Mouse (Mus musculus) heart, embryonic 13.5 days (tissue): ENCODE data around the gene Taf10. TPM values are rescaled to one million over a fixed set of nuclear protein-coding genes. Genes with fewer than 3 reads are reported as not detected.

Source experiments
- ATAC-seq: fragments of 200-750 bp; cut with Nextera tagmentation; 2 replicates; pipeline ENCODE4 v1.8.0; 2017; ENCODE audit warnings: moderate TSS enrichment; ENCODE audit not compliant: insufficient number of reproducible peaks, low FRiP score, low TSS enrichment; ENCODE audit errors: extremely low read depth
- H3K27ac ChIP-seq: fragments of 300-500 bp; sonication (generic); replicated peaks from 2 replicates; pipeline ENCODE4 v1.5.1; 2015; ENCODE audit warnings: moderate library complexity, mild to moderate bottlenecking, inconsistent platforms
- H3K27me3 ChIP-seq: fragments of 300-500 bp; sonication (generic); replicated peaks from 2 replicates; pipeline ENCODE4 v1.6.1; 2015; ENCODE audit warnings: mild to moderate bottlenecking, inconsistent platforms
- H3K36me3 ChIP-seq: fragments of 300-500 bp; sonication (generic); 2 replicates; pipeline ENCODE4 v1.6.1; 2015; ENCODE audit warnings: mild to moderate bottlenecking, inconsistent platforms
- H3K4me1 ChIP-seq: fragments of 300-500 bp; sonication (generic); 2 replicates; pipeline ENCODE4 v1.6.1; 2015; ENCODE audit warnings: inconsistent platforms
- H3K4me2 ChIP-seq: fragments of 300-500 bp; sonication (generic); 2 replicates; pipeline ENCODE4 v1.6.1; 2015; ENCODE audit warnings: inconsistent platforms, mild to moderate bottlenecking, moderate library complexity
- H3K4me3 ChIP-seq: fragments of 300-500 bp; sonication (generic); 2 replicates; pipeline ENCODE4 v1.5.1; 2015; ENCODE audit warnings: moderate library complexity, mild to moderate bottlenecking, inconsistent platforms
- H3K9ac ChIP-seq: fragments of 300-500 bp; sonication (generic); 2 replicates; pipeline ENCODE4 v1.6.1; 2015; ENCODE audit warnings: inconsistent platforms, mild to moderate bottlenecking, moderate library complexity
- H3K9me3 ChIP-seq: fragments of 300-500 bp; sonication (generic); 2 replicates; pipeline ENCODE4 v1.6.1; 2016; ENCODE audit warnings: inconsistent platforms
- WGBS: fragments of 180-500 bp; shearing (Covaris S2); methylation state at CpG from one replicate; pipeline ENCODE4 v1.1.7; 2015; ENCODE audit warnings: mixed read lengths; 5-methylcytosine and 5-hydroxymethylcytosine counted together
- polyA plus RNA-seq: library from polyadenylated mRNA; unstranded; fragments of >200 nt; fragmentation: Nextera tagmentation; extraction: Ambion mirVana; gene quantifications from 2 replicates; pipeline ENCODE4 v1.2.1, GENCODE M21; 2015

The Taf10 gene
- polyA plus RNA-seq = 120 and 134 TPM in 2 replicates

DNA sequence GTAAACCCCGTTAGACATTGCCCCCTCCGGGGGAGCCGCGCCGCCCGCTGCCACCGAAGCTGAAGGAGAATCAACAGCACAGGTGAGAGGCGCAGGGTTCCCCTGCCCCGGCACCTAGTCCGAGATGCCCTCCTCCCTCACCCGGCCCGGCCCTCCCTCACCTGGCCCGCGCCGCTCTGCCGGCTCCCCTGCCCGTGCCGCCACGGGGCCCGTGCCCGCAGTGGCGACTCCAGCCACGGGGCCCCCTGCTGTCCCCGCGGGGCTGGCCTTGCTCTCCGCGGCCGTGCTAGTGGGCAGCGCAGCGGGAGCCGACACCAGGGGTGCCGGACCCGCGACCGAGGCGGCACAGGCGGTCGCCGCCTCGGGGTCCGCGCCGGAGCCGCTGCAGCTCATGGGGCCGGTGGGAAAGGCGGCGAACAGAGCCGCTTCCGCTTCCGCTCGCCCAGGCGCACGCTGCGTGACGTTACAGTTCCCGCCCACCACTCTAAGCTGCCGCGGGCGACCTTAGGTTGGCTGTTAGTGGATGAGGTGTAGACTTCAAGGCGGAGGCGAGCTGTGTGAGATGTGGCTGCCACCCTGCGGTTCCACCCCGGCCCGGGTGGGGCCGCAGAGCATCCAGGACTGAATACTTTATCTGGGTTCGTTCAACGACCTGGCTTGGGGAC is at the start of gene Taf10:
Gene Taf10 (minus strand): TSS at position 436 of the 665 bp plus-strand sequence.
- under 1% methylated on average over 61 of the region's 67 CpGs for WGBS
- H3K9ac ChIP-seq = peak within 1 kb of the TSS; percentile 98
- H3K27ac ChIP-seq = peak within 1 kb of the TSS; percentile 83
- H3K36me3 ChIP-seq = peaks cover 71% of the 10 kb centered on the region
- H3K27me3 ChIP-seq = no peaks in the 10 kb centered on the region
- peak within 1 kb of the TSS; percentile 92 for H3K4me3 ChIP-seq
- peak; percentile 86 for ATAC-seq
- no peaks in the 10 kb centered on the region for H3K9me3 ChIP-seq
- H3K4me1 ChIP-seq = peaks cover 26% of the 10 kb centered on the region
- peak within 1 kb of the TSS; percentile 85 for H3K4me2 ChIP-seq

DNA sequence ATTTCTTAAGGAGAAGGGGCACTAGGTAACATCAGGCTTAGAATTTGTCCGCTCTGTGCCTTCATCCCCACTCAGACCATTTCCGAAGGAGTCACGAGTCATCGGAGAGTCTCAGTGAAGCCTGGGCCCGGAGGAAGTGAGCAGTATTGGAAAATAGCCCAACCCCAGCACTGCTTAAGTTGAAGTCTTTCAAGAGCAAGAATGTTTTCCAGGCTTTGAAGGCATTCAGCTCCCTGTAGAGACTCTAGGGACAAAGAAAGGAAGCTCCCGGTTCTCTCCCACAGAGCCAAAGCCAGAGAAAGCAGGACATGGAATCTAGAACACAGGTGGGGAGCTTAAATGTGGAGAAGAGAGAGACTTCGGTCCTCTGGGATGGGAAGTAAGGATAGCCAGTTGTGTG is 49.5 kb upstream of the Taf10 start:
- Histone ChIP-seq H3K9ac (no peak overlapping the region), H3K4me2 (no peak overlapping the region), H3K9me3 (no peaks in the 10 kb centered on the region), H3K36me3 (no peaks in the 10 kb centered on the region), H3K27me3 (peaks cover 6% of the 10 kb centered on the region), H3K4me3 (no peak overlapping the region), H3K4me1 (no peaks in the 10 kb centered on the region), H3K27ac (no peak overlapping the region)
- ATAC-seq = no peak
- WGBS = 68% methylated on average over 7 of the region's 7 CpGs

- Histone ChIP-seq H3K27me3 (peaks cover 19% of the 10 kb centered on the region), H3K27ac (no peak overlapping the region), H3K9me3 (no peaks in the 10 kb centered on the region), H3K36me3 (no peaks in the 10 kb centered on the region), H3K4me3 (no peak overlapping the region), H3K4me1 (peaks cover 10% of the 10 kb centered on the region), H3K9ac (no peak overlapping the region), H3K4me2 (no peak overlapping the region)
- no peak for ATAC-seq
- 71% methylated on average over 1 of the region's 1 CpGs for WGBS
These were observed 47.0 kb upstream of the Taf10 start for GRCm38 (mm10) chr7:105791147-105791546.

DNA sequence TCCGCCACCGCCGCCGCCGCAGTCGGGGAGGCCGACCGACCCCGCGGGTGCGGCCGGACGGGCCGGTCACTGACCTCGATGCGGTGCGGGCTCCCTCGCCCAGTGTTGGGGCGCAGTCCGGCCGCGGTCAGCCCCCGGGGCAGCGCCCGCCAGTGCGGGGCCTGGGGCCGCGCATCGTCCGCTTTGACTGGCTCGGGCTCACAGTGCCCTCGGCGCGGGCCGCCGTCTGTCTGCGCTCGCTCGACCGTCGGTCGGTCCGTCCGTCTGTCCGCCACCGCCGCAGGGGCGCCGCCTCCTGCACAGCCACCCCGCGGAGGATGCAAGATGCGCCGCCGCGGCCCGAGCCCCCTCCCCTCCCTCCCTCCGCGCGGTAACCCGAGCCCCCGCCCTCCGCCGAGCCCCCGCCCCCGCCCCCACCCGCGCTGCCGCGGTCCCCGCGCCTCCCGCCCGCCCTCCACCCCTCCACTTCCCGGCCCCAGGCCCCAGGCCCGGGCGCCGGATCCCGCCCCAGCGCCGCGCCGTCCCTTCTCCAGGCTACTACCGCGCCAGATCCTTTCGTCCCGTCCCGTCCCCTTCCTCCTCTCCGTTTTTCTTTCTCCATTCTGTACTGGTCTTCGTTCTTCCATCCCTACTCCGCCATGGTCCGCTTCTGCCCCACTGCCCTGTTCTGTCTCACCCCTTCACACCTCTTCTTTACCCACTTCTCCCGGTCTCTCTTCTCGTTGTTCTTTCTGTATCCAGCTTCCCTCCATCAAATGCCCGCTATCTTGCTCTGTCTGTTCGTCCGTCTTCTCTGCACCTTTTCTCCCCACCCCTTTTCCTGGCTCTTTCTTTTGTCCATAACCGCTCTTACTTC is 43.4 kb upstream of the Taf10 start, which contains the start of gene Dchs1:
Gene Dchs1 (minus strand): TSS at position 370 of the 856 bp plus-strand sequence.
- Histone ChIP-seq H3K27ac (peak within 1 kb of the TSS; percentile 80), H3K9ac (peak within 1 kb of the TSS; percentile 92), H3K4me3 (peak within 1 kb of the TSS; percentile 79), H3K36me3 (peaks cover 10% of the 10 kb centered on the region), H3K9me3 (no peaks in the 10 kb centered on the region), H3K4me1 (peaks cover 39% of the 10 kb centered on the region), H3K4me2 (peak within 1 kb of the TSS; percentile 74), H3K27me3 (peaks cover 19% of the 10 kb centered on the region)
- ATAC-seq = peak; percentile 53; the same call in 1 of the 2 replicates
- WGBS = under 1% methylated on average over 44 of the region's 97 CpGs

DNA sequence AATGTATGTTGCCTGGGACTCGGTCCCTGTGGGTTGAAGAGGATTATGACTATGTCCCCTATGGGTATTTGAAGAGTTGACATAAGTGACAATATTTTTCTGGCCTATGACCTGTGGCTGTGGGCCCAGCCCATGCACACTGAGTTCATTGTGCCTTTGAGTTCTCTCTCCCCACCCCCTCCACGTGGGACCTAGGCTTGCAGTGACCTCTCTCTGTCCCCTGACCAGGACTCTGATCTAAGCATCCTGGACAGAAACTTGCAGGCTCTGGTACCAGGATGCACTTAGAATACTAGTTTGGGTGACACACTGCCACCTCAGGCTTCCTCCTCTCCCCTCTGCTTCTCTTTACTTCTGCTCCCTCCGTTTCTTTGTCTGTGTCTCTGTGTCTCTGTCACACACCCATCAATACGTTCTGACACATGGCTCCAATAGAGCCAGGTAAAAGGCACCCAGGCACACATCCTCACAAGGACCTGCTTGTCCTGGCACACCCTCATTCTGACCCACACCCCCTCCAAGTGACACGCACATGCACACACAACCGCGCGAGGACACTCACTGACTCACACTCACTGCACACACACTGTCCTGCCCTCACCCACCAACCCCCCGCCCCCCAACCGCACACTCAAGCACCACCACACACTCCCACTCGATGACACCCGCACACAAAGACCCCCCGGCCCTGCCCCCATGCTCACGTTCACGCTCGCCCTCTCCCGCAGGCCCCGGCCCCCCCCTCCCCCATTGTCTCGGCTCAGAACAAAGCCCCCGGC is 42.5 kb upstream of the Taf10 start:
- WGBS = 8% methylated on average over 20 of the region's 20 CpGs
- peaks cover 39% of the 10 kb centered on the region for H3K4me1 ChIP-seq
- H3K4me3 ChIP-seq = peak overlapping the region; percentile 79
- no peak for ATAC-seq
- peak overlapping the region; percentile 74 for H3K4me2 ChIP-seq
- H3K9me3 ChIP-seq = no peaks in the 10 kb centered on the region
- H3K36me3 ChIP-seq = peaks cover 17% of the 10 kb centered on the region
- H3K27ac ChIP-seq = peak overlapping the region; percentile 80
- H3K9ac ChIP-seq = peak overlapping the region; percentile 92
- H3K27me3 ChIP-seq = peaks cover 19% of the 10 kb centered on the region

GRCm38 (mm10) chr7:105784556-105784955 is 40.4 kb upstream of the Taf10 start:
- WGBS = 35% methylated on average over 4 of the region's 4 CpGs
- peaks cover 19% of the 10 kb centered on the region for H3K27me3 ChIP-seq
- H3K4me1 ChIP-seq = peaks cover 49% of the 10 kb centered on the region
- ATAC-seq = no peak
- no peaks in the 10 kb centered on the region for H3K9me3 ChIP-seq
- peak overlapping the region; percentile 31; the same call in 1 of the 2 replicates for H3K27ac ChIP-seq
- peak overlapping the region; percentile 41 for H3K4me2 ChIP-seq
- peak overlapping the region; percentile 4; the same call in 1 of the 2 replicates for H3K4me3 ChIP-seq
- peak overlapping the region; percentile 38; the same call in 1 of the 2 replicates for H3K9ac ChIP-seq
- peaks cover 35% of the 10 kb centered on the region for H3K36me3 ChIP-seq

DNA sequence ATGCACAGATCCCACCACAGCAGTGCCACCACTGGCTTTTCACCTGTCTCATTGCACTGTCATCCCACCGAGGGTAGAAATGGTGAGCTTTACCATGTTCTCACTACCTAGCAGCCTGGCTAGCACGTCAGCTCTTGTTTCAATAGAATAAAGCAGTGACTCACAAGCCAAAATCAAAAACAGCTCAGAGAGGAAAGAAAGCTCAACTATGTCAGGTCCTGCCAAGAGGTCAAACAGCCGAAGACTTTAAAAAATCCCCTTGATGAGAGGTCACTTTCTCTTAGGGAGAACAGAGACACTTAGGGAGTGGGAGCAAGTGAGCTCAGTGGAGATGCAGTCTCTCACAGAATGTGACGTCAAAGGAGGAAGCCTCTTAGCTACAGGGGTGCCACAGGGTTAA is 39.7 kb upstream of the Taf10 start:
- Histone ChIP-seq H3K4me2 (peak overlapping the region; percentile 41), H3K4me3 (no peak overlapping the region), H3K9ac (no peak overlapping the region), H3K36me3 (peaks cover 35% of the 10 kb centered on the region), H3K27ac (no peak overlapping the region), H3K9me3 (no peaks in the 10 kb centered on the region), H3K27me3 (peaks cover 14% of the 10 kb centered on the region), H3K4me1 (peaks cover 56% of the 10 kb centered on the region)
- WGBS = 51% methylated on average over 4 of the region's 4 CpGs
- ATAC-seq = no peak

DNA sequence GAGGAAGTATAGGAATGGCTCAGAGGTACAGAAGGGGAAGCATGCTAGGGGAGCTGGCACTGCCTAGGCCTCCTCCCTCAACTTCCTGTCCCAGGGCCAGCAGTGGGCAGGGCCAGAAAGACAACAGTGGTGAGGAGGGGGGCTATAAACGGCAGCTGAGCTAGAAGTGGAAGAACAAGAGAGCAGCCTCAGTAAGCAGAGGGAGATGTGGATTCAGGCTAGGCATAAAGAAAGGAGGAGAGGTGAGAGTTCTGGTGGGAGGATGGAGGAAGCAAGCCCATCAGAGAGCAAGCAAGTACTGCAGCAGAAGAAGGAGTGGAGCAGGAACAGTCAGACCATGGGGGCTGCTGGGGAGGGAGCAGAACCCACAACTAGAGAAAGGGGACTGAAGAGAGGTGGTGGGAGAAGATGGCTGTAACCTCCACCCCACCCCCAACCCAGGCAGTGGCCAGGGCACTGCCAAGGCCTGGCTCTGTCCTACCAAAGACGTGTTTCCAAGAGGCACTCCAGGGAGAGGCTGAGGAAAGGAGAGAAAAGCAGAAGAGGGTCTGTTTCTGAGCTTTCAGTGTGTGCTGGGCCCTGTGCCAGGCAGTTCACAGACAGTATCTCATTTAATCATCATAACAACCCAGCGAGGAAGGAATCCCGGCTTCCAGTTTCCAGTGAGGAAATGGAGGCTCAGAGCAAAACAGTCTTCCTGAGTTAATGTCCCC is 34.5 kb upstream of the Taf10 start:
- H3K4me1 ChIP-seq = peaks cover 67% of the 10 kb centered on the region
- H3K9me3 ChIP-seq = no peaks in the 10 kb centered on the region
- peak; percentile 49; the same call in 1 of the 2 replicates for ATAC-seq
- 24% methylated on average over 4 of the region's 4 CpGs for WGBS
- peak overlapping the region; percentile 64 for H3K9ac ChIP-seq
- H3K4me2 ChIP-seq = peak overlapping the region; percentile 56
- peaks cover 28% of the 10 kb centered on the region for H3K36me3 ChIP-seq
- H3K27me3 ChIP-seq = no peaks in the 10 kb centered on the region
- H3K27ac ChIP-seq = peak overlapping the region; percentile 93
- peak overlapping the region; percentile 13 for H3K4me3 ChIP-seq

DNA sequence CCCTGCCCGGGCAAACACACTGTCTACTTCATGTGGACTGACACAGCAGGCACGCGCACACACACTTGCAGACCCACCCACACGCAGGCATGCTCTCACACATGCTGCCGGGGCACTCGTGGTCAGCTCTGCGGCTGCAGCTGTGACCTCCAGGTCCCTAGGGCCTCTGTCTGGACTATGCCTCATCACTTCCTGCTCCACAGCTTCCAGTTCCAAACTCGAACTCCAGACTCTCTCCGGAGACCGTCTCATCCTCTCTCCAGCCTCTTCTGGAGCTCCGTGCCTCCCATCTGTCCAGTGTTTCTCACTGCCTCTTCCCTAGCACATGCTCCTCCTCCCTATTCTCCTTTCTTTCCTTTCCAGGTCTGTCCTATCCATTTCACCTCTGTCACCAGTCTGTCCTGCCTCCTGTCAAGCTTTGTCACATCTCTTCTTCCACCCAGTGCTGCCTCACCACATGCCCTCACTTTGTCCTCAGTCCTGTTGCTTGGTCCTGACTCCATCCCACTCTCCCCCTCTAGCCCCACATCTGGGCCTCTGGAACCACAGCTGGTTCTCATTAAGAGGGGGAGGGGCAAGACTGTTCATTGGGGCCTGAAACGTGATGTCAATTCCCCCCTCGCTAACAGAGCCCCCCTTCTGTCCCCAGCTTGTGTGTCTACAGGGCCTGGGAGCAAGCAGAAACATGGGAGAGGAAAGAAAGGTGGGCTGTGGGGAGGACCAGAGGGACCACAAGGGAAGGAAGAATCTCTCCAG is 33.8 kb upstream of the Taf10 start:
- ATAC-seq = peak; percentile 60; the same call in 1 of the 2 replicates
- no peaks in the 10 kb centered on the region for H3K9me3 ChIP-seq
- H3K27ac ChIP-seq = peak overlapping the region; percentile 93
- peak overlapping the region; percentile 56 for H3K4me2 ChIP-seq
- no peaks in the 10 kb centered on the region for H3K27me3 ChIP-seq
- peak overlapping the region; percentile 13 for H3K4me3 ChIP-seq
- H3K36me3 ChIP-seq = peaks cover 29% of the 10 kb centered on the region
- peak overlapping the region; percentile 64 for H3K9ac ChIP-seq
- peaks cover 66% of the 10 kb centered on the region for H3K4me1 ChIP-seq
- 38% methylated on average over 13 of the region's 13 CpGs for WGBS

DNA sequence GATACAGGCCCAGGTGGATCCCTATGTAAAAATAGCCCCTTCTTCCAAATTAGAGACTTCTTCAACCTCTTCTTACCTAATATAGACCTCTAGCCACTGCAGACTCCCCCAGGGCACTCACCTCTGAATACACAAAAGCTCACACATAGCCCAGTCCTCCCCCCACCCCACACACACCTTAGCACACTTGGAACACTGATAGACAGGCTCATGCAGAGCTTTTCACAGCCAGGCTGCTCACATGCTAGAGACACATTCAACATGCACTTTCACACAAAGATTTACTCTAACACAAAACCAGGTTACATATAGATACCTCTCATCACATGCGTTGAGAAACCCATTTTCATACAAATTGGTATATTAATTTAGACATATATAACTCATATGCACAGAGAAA is 33.2 kb upstream of the Taf10 start:
- Histone ChIP-seq H3K27ac (peak overlapping the region; percentile 93), H3K9me3 (no peaks in the 10 kb centered on the region), H3K4me2 (peak overlapping the region; percentile 56), H3K36me3 (peaks cover 30% of the 10 kb centered on the region), H3K27me3 (no peaks in the 10 kb centered on the region), H3K4me3 (peak overlapping the region; percentile 13; the same call in 1 of the 2 replicates), H3K9ac (0 out of 2 replicates have a peak overlapping the region, but pooled peaks have one; percentile 64), H3K4me1 (peaks cover 68% of the 10 kb centered on the region)
- 71% methylated on average over 1 of the region's 1 CpGs for WGBS
- no peak for ATAC-seq
